Mouse (Mus musculus): ENCODE measurements at regions not wholly inside any gene's neighbourhood (a gene's known extent, or its start where the extent isn't known, plus 50 kb on each side); places are given as distances from the start of the nearest gene placed in this dataset.

GRCm38 (mm10) chr5:39316478-39316877 is 438.8 kb downstream of the Hs3st1 start:
- no peaks in the 10 kb centered on the region for H3K27me3 ChIP-seq
- no peaks in the 10 kb centered on the region for H3K9me3 ChIP-seq
- H3K36me3 ChIP-seq, result no peaks in the 10 kb centered on the region
- no peak overlapping the region for H3K9ac ChIP-seq
- H3K27ac ChIP-seq, result no peak overlapping the region
- no peaks in the 10 kb centered on the region for H3K4me1 ChIP-seq (replicated peaks)
- no peak overlapping the region for H3K4me2 ChIP-seq
- no peak for ATAC-seq (ENCODE audit: low FRiP score)
- 72% methylated on average over 3 of the region's 3 CpGs for WGBS
- no peak overlapping the region for H3K4me3 ChIP-seq

GRCm38 (mm10) chr5:39311211-39311610 is 434.6 kb upstream of the Clnk start:
- 94% methylated on average over 4 of the region's 4 CpGs for WGBS
- no peak overlapping the region for H3K4me3 ChIP-seq

GRCm38 (mm10) chr5:39305794-39306193 is 429.2 kb upstream of the Clnk start:
- ATAC-seq (ENCODE audit: low FRiP score), result no peak

More at GRCm38 (mm10) chr5:39311211-39311610, 434.6 kb upstream of the Clnk start:
- no peaks in the 10 kb centered on the region for H3K4me1 ChIP-seq (replicated peaks)
- H3K27me3 ChIP-seq, result no peaks in the 10 kb centered on the region
- no peaks in the 10 kb centered on the region for H3K36me3 ChIP-seq
- no peak overlapping the region for H3K4me2 ChIP-seq
- H3K9me3 ChIP-seq, result no peaks in the 10 kb centered on the region
- no peak for ATAC-seq (ENCODE audit: low FRiP score)
- no peak overlapping the region for H3K9ac ChIP-seq
- no peak overlapping the region for H3K27ac ChIP-seq

GRCm38 (mm10) chr5:39292849-39293248 is 416.2 kb upstream of the Clnk start:
- Histone ChIP-seq H3K27ac (no peak overlapping the region), H3K4me3 (no peak overlapping the region), H3K9ac (no peak overlapping the region), H3K27me3 (no peaks in the 10 kb centered on the region), H3K36me3 (no peaks in the 10 kb centered on the region), H3K4me2 (no peak overlapping the region), H3K4me1 (replicated peaks) (no peaks in the 10 kb centered on the region), H3K9me3 (no peaks in the 10 kb centered on the region)
- 4% methylated on average over 2 of the region's 2 CpGs for WGBS
- no peak for ATAC-seq (ENCODE audit: low FRiP score)

More at GRCm38 (mm10) chr5:39305794-39306193, 429.2 kb upstream of the Clnk start:
- no peaks in the 10 kb centered on the region for H3K36me3 ChIP-seq
- no peak overlapping the region for H3K4me3 ChIP-seq
- 81% methylated on average over 2 of the region's 2 CpGs for WGBS
- H3K9me3 ChIP-seq, result no peaks in the 10 kb centered on the region
- H3K4me2 ChIP-seq, result no peak overlapping the region
- no peaks in the 10 kb centered on the region for H3K27me3 ChIP-seq
- no peaks in the 10 kb centered on the region for H3K4me1 ChIP-seq (replicated peaks)
- H3K27ac ChIP-seq, result no peak overlapping the region
- no peak overlapping the region for H3K9ac ChIP-seq

GRCm38 (mm10) chr5:39281021-39281420 is 404.4 kb upstream of the Clnk start:
- 89% methylated on average over 2 of the region's 2 CpGs for WGBS
- no peak overlapping the region for H3K27ac ChIP-seq
- ATAC-seq (ENCODE audit: low FRiP score), result no peak

GRCm38 (mm10) chr5:39273710-39274385 is 397.2 kb upstream of the Clnk start:
- Histone ChIP-seq H3K9me3 (no peaks in the 10 kb centered on the region), H3K27me3 (no peaks in the 10 kb centered on the region), H3K4me2 (no peak overlapping the region), H3K4me3 (no peak overlapping the region), H3K36me3 (no peaks in the 10 kb centered on the region), H3K27ac (no peak overlapping the region), H3K4me1 (replicated peaks) (no peaks in the 10 kb centered on the region), H3K9ac (no peak overlapping the region)
- WGBS, result 80% methylated on average over 4 of the region's 4 CpGs
- no peak for ATAC-seq (ENCODE audit: low FRiP score)

More at GRCm38 (mm10) chr5:39281021-39281420, 404.4 kb upstream of the Clnk start:
- H3K4me2 ChIP-seq, result no peak overlapping the region
- H3K36me3 ChIP-seq, result no peaks in the 10 kb centered on the region
- no peaks in the 10 kb centered on the region for H3K27me3 ChIP-seq
- no peaks in the 10 kb centered on the region for H3K4me1 ChIP-seq (replicated peaks)
- H3K9me3 ChIP-seq, result no peaks in the 10 kb centered on the region
- no peak overlapping the region for H3K4me3 ChIP-seq
- H3K9ac ChIP-seq, result no peak overlapping the region

GRCm38 (mm10) chr5:39267106-39267505 is 390.5 kb upstream of the Clnk start:
- Histone ChIP-seq H3K4me3 (no peak overlapping the region), H3K27ac (no peak overlapping the region), H3K9me3 (no peaks in the 10 kb centered on the region), H3K27me3 (no peaks in the 10 kb centered on the region), H3K36me3 (no peaks in the 10 kb centered on the region), H3K9ac (no peak overlapping the region), H3K4me1 (replicated peaks) (no peaks in the 10 kb centered on the region), H3K4me2 (no peak overlapping the region)
- 97% methylated on average over 1 of the region's 1 CpGs for WGBS
- no peak for ATAC-seq (ENCODE audit: low FRiP score)

GRCm38 (mm10) chr5:39260721-39261190 is 384.1 kb upstream of the Clnk start:
- Histone ChIP-seq H3K27ac (no peak overlapping the region), H3K4me2 (no peak overlapping the region), H3K4me3 (no peak overlapping the region), H3K9me3 (no peaks in the 10 kb centered on the region), H3K9ac (no peak overlapping the region), H3K27me3 (no peaks in the 10 kb centered on the region), H3K4me1 (replicated peaks) (no peaks in the 10 kb centered on the region), H3K36me3 (no peaks in the 10 kb centered on the region)
- 45% methylated on average over 1 of the region's 1 CpGs for WGBS
- ATAC-seq (ENCODE audit: low FRiP score), result peak; percentile 43; the same call in 1 of the 2 replicates

GRCm38 (mm10) chr5:39257745-39258144 is 381.1 kb upstream of the Clnk start:
- Histone ChIP-seq H3K27me3 (no peaks in the 10 kb centered on the region), H3K9me3 (no peaks in the 10 kb centered on the region), H3K36me3 (no peaks in the 10 kb centered on the region), H3K4me3 (no peak overlapping the region), H3K4me1 (replicated peaks) (no peaks in the 10 kb centered on the region), H3K4me2 (no peak overlapping the region), H3K9ac (no peak overlapping the region), H3K27ac (no peak overlapping the region)
- 92% methylated on average over 2 of the region's 2 CpGs for WGBS
- ATAC-seq (ENCODE audit: low FRiP score), result no peak

- Histone ChIP-seq H3K4me3 (no peak overlapping the region), H3K4me1 (replicated peaks) (no peaks in the 10 kb centered on the region), H3K9me3 (no peaks in the 10 kb centered on the region), H3K9ac (no peak overlapping the region), H3K27ac (no peak overlapping the region), H3K27me3 (no peaks in the 10 kb centered on the region), H3K36me3 (no peaks in the 10 kb centered on the region), H3K4me2 (no peak overlapping the region)
- no peak for ATAC-seq (ENCODE audit: low FRiP score)
- 44% methylated on average over 3 of the region's 3 CpGs for WGBS
These were observed 375.6 kb upstream of the Clnk start for GRCm38 (mm10) chr5:39252206-39252605.

- H3K4me3 ChIP-seq, result no peak overlapping the region
- no peaks in the 10 kb centered on the region for H3K9me3 ChIP-seq
- no peaks in the 10 kb centered on the region for H3K36me3 ChIP-seq
- no peaks in the 10 kb centered on the region for H3K27me3 ChIP-seq
- no peaks in the 10 kb centered on the region for H3K4me1 ChIP-seq (replicated peaks)
- no peak for ATAC-seq (ENCODE audit: low FRiP score)
- H3K27ac ChIP-seq, result no peak overlapping the region
- no peak overlapping the region for H3K4me2 ChIP-seq
- H3K9ac ChIP-seq, result no peak overlapping the region
These were observed 374.4 kb upstream of the Clnk start for GRCm38 (mm10) chr5:39251021-39251420.

- Histone ChIP-seq H3K9me3 (no peaks in the 10 kb centered on the region), H3K27me3 (no peaks in the 10 kb centered on the region), H3K27ac (no peak overlapping the region), H3K4me2 (no peak overlapping the region), H3K9ac (no peak overlapping the region), H3K4me1 (replicated peaks) (no peaks in the 10 kb centered on the region), H3K36me3 (no peaks in the 10 kb centered on the region), H3K4me3 (no peak overlapping the region)
- ATAC-seq (ENCODE audit: low FRiP score), result no peak
- WGBS, result 80% methylated on average over 5 of the region's 5 CpGs
These were observed 343.1 kb upstream of the Clnk start for GRCm38 (mm10) chr5:39219698-39220097.

- ATAC-seq (ENCODE audit: low FRiP score), result no peak
- 95% methylated on average over 5 of the region's 5 CpGs for WGBS
- Histone ChIP-seq H3K9ac (no peak overlapping the region), H3K27ac (no peak overlapping the region), H3K4me2 (no peak overlapping the region), H3K36me3 (no peaks in the 10 kb centered on the region), H3K9me3 (no peaks in the 10 kb centered on the region), H3K4me3 (no peak overlapping the region), H3K4me1 (replicated peaks) (peaks cover 4% of the 10 kb centered on the region), H3K27me3 (no peaks in the 10 kb centered on the region)
These were observed 339.7 kb upstream of the Clnk start for GRCm38 (mm10) chr5:39216326-39216725.
